Mouse (Mus musculus) cerebellum, adult 2 months (tissue): ENCODE results near the gene Cpa2.

Source experiments
- CTCF ChIP-seq: fragments of 200-500 bp; IDR thresholded peaks from 2 replicates; pipeline ENCODE4 v1.5.1; 2011; ENCODE audit warnings: low read depth, mild to moderate bottlenecking, control low read depth, low read length, moderate library complexity, borderline replicate concordance; ENCODE audit not compliant: insufficient read depth
- POLR2A ChIP-seq: fragments of 200-500 bp; IDR thresholded peaks from 2 replicates; pipeline ENCODE4 v1.6.1; 2011; ENCODE audit warnings: low read length, control low read depth, borderline replicate concordance; ENCODE audit not compliant: insufficient read depth

GRCm38 (mm10) chr6:30553381-30554010 lies 12.1 kb downstream of the Cpa2 start:
- no peak for TF ChIP-seq CTCF
- no peak for TF ChIP-seq POLR2A
